Mouse (Mus musculus): ENCODE results near the gene Gpsm1. TPM values are rescaled to one million over a fixed set of nuclear protein-coding genes. Genes with fewer than 3 reads are reported as not detected.

Gpsm1 gene
- total RNA-seq, 1 experiment from 2014 or later: 19.9 TPM

DNA sequence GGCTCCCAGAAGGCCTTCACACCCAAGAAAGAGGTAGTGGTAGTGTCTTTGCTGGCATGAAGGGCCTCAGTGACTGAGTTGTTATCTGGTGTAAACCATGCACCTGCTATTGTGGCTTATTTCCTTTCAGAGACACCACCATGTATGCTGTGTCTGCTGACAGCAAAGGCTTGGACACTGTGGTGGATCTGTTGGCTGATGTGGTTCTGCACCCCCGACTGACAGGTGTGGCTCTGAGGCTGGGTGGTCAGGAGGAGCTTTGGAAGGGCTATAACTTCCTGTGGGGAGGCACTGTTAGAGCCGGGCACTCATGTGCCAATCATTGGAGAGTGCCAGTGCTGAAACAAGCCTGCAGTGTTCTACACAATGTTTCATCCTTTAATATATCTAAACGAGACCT, 75.6 kb downstream of the Gpsm1 start:
- no peak for ATAC-seq (replicated peaks in 1 of 2; ENCODE audit: insufficient read depth in 1 of 2, low FRiP score in 2 of 2, low TSS enrichment in 1 of 2, low read depth in 1 of 2, poor library complexity in 2 of 2, severe bottlenecking in 2 of 2)

DNA sequence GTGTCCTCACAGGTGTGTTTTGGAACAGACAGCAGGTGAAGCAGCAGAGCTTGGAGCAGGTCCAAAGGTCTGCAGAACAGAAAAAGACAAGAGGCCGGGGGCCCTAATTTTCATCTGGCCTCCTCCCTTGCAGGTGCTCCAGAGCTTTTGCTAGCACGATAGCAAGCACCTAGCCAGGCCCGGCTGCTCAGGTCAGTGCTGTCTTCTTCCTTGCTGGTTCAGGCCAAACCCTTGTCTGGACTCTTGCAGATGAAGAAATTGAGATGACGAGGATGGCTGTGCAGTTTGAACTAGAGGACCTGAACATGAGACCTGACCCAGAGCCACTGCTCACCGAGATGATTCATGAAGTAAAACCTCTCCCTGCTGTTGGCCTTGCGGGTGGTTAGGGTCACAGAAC, 76.3 kb downstream of the Gpsm1 start:
- ATAC-seq (replicated peaks in 1 of 2; ENCODE audit: insufficient read depth in 1 of 2, low FRiP score in 2 of 2, low TSS enrichment in 1 of 2, low read depth in 1 of 2, poor library complexity in 2 of 2, severe bottlenecking in 2 of 2): no peak

Other genes starting within 250 kb of the Gpsm1 start
- gene Nacc2, start 192.3 kb upstream of the Gpsm1 start, total RNA-seq (2017): 3.4 and 3.8 TPM in 2 replicates
- gene Lhx3, start 107.2 kb upstream of the Gpsm1 start, total RNA-seq (2017): not detected in 2 replicates
- 6.9 and 7.3 TPM in 2 replicates for gene Qsox2, start 78.0 kb upstream of the Gpsm1 start, total RNA-seq (2017)
- not detected in 2 replicates for gene Ccdc187, start 21.0 kb upstream of the Gpsm1 start, total RNA-seq (2017)
- 6.4 and 11.1 TPM in 2 replicates for gene Dnlz, start 36.6 kb downstream of the Gpsm1 start, total RNA-seq (2017)
- 13.4 and 20.8 TPM in 2 replicates for gene Card9, start 45.4 kb downstream of the Gpsm1 start, total RNA-seq (2017)
- gene Snapc4, start 65.1 kb downstream of the Gpsm1 start, total RNA-seq (2017): 44.4 and 48.7 TPM in 2 replicates
- 39.1 and 60.1 TPM in 2 replicates for gene Entr1, start 73.8 kb downstream of the Gpsm1 start, total RNA-seq (2017)
- 56.2 and 66.3 TPM in 2 replicates for gene Pmpca, start 73.8 kb downstream of the Gpsm1 start, total RNA-seq (2017)
- gene Inpp5e, start 93.7 kb downstream of the Gpsm1 start, total RNA-seq (2017): 11.7 and 17.3 TPM in 2 replicates
- 30.8 and 50.0 TPM in 2 replicates for gene Sec16a, start 129.7 kb downstream of the Gpsm1 start, total RNA-seq (2017)
- gene Notch1, start 201.1 kb downstream of the Gpsm1 start, total RNA-seq (2017): 21.6 and 23.7 TPM in 2 replicates

Measured in hematopoietic stem cell, adult 5-6 weeks (primary cell).